Mouse (Mus musculus): ENCODE measurements at regions not wholly inside any gene's neighbourhood (a gene's known extent, or its start where the extent isn't known, plus 50 kb on each side); places are given as distances from the start of the nearest gene placed in this dataset.
A peak's percentile ranks its signal among the peaks of the same experiment; 100 is the strongest.
"Not testable (repeated sequence)": the region's sequence is repeated elsewhere in the genome, so short reads cannot be mapped to it uniquely, and the experiment has no call there.

- no peak for DNase-seq (ENCODE audit: extremely low spot score, low spot score)
These were observed 449.4 kb downstream of the Cbln4 start for GRCm38 (mm10) chr2:171593884-171594283.

GRCm38 (mm10) chr2:171592315-171592714, 451.0 kb downstream of the Cbln4 start:
- no peak for DNase-seq (ENCODE audit: extremely low spot score, low spot score)

- no peak for DNase-seq (ENCODE audit: extremely low spot score, low spot score)
These were observed 455.1 kb downstream of the Cbln4 start for GRCm38 (mm10) chr2:171588158-171588557.

- peak; percentile 18 for DNase-seq (ENCODE audit: extremely low spot score, low spot score)
These were observed 455.6 kb downstream of the Cbln4 start for GRCm38 (mm10) chr2:171587635-171588034.

- DNase-seq (ENCODE audit: extremely low spot score, low spot score), result no peak
These were observed 456.4 kb downstream of the Cbln4 start for GRCm38 (mm10) chr2:171586853-171587220.

- DNase-seq (ENCODE audit: extremely low spot score, low spot score), result no peak
These were observed 456.9 kb downstream of the Cbln4 start for GRCm38 (mm10) chr2:171586217-171586852.

- DNase-seq (ENCODE audit: extremely low spot score, low spot score), result no peak
These were observed 468.9 kb downstream of the Cbln4 start for GRCm38 (mm10) chr2:171574360-171574759.

- no peak for DNase-seq (ENCODE audit: extremely low spot score, low spot score)
These were observed 480.6 kb downstream of the Cbln4 start for GRCm38 (mm10) chr2:171562656-171563055.

GRCm38 (mm10) chr2:171542768-171543167, 500.5 kb downstream of the Cbln4 start:
- DNase-seq (ENCODE audit: extremely low spot score, low spot score), result not testable (repeated sequence)

GRCm38 (mm10) chr2:171514876-171515275, 528.4 kb downstream of the Cbln4 start:
- DNase-seq (ENCODE audit: extremely low spot score, low spot score), result no peak

GRCm38 (mm10) chr2:171496620-171497019, 546.6 kb downstream of the Cbln4 start:
- no peak for DNase-seq (ENCODE audit: extremely low spot score, low spot score)

GRCm38 (mm10) chr2:171493741-171494140, 549.5 kb downstream of the Cbln4 start:
- DNase-seq (ENCODE audit: extremely low spot score, low spot score), result peak; percentile 66

GRCm38 (mm10) chr2:171487284-171487683, 556.0 kb downstream of the Cbln4 start:
- peak; percentile 19 for DNase-seq (ENCODE audit: extremely low spot score, low spot score)

GRCm38 (mm10) chr2:171453241-171453640, 590.0 kb downstream of the Cbln4 start:
- no peak for DNase-seq (ENCODE audit: extremely low spot score, low spot score)

- DNase-seq (ENCODE audit: extremely low spot score, low spot score), result no peak
These were observed 637.2 kb downstream of the Cbln4 start for GRCm38 (mm10) chr2:171406057-171406456.

- DNase-seq (ENCODE audit: extremely low spot score, low spot score), result no peak
These were observed 654.3 kb downstream of the Cbln4 start for GRCm38 (mm10) chr2:171388936-171389335.

GRCm38 (mm10) chr2:171373457-171373856, 641.9 kb downstream of the Dok5 start:
- no peak for DNase-seq (ENCODE audit: extremely low spot score, low spot score)

GRCm38 (mm10) chr2:171373016-171373415, 641.4 kb downstream of the Dok5 start:
- DNase-seq (ENCODE audit: extremely low spot score, low spot score), result no peak

- DNase-seq (ENCODE audit: extremely low spot score, low spot score), result peak; percentile 21
These were observed 640.1 kb downstream of the Dok5 start for GRCm38 (mm10) chr2:171371751-171372150.

GRCm38 (mm10) chr2:171365553-171365952, 633.9 kb downstream of the Dok5 start:
- DNase-seq (ENCODE audit: extremely low spot score, low spot score), result no peak

GRCm38 (mm10) chr2:171364621-171365020, 633.0 kb downstream of the Dok5 start:
- no peak for DNase-seq (ENCODE audit: extremely low spot score, low spot score)

GRCm38 (mm10) chr2:171363381-171363780, 631.8 kb downstream of the Dok5 start:
- no peak for DNase-seq (ENCODE audit: extremely low spot score, low spot score)

- no peak for DNase-seq (ENCODE audit: extremely low spot score, low spot score)
These were observed 626.6 kb downstream of the Dok5 start for GRCm38 (mm10) chr2:171358071-171358760.

Measured in neural tube, embryonic 10.5 days (tissue).